Mouse (Mus musculus): ENCODE data around the gene Hrh3. TPM values are rescaled to one million over a fixed set of nuclear protein-coding genes. Genes with fewer than 3 reads are reported as not detected.

The Hrh3 gene
- polyA plus RNA-seq, 1 experiment from 2014 or later = not detected

DNA sequence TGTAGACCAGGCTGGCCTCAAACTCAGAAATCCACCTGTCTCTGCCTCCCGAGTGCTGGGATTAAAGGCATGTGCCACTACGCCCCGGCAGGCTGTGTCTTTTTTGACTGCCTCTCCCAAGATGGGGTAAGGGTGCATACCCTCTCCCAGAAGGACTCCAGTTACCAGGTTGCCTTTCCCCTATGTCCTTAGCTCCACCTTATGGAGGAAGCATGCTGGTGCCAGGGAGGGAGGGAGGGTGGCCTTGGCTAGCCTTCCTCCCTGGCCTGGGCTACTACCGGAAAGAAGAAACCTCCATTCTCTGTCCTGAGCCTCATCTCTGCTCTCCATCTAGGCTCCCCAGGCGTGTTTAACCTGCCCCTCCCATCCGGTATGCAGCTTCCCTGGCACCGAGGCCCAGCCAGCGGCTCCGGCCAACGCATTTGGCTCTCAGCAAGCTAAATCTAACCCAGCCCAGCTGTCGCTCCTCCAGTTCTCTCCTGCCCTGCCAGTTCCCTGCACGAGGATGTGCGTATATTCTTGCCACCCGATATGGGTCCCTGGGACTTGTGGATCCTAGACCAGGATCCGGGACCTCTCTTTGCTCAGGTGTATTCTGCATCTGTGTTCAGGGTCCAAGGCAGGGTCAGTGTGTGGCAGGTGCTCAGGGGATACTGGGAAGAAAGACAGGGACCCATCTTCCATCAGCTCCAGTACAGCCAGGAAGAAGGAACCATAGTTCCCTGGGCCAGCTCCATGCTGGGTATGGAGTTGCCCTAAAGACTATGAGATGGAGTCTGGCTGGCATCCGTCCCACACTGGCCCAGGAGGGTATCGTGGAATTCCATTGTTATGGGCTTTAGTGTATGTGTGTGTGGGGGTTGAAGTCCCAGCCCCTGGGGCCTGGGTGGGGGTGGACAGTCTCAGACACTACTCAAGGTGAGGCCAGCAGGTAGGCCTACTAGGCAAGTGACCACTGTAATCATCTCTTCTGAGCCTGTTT is 9.9 kb upstream of the Hrh3 start:
- WGBS = 58% methylated on average over 17 of the region's 17 CpGs

DNA sequence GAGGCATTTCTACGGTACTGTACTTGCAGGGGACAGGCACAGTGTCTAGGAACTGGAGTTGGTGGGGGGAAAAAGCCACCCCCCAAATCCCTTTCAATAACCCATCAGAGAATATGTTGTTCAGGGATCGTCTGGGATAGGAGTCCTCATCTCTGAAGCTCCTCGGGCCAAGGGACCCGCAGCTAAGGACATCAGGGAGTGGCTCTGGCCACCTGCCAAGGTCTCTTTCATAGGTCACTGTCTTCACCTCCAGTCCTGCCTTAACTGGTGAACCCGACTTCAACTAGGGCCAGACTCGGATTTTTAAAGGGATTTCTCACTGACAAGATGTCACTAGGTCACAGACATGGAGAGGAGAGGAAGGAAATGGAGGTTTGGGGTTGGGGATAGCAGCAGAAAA is 4.0 kb upstream of the Hrh3 start:
- Histone ChIP-seq H3K27ac (ENCODE audit: low read depth, low read length) (no peak overlapping the region), H3K4me3 (ENCODE audit: low read depth, low read length) (no peak overlapping the region), H3K9me3 (ENCODE audit: control insufficient read depth) (no peaks in the 10 kb centered on the region), H3K36me3 (ENCODE audit: control insufficient read depth, insufficient read depth) (no peaks in the 10 kb centered on the region), H3K27me3 (replicated peaks; ENCODE audit: control insufficient read depth, insufficient read depth, low read length) (peaks cover 25% of the 10 kb centered on the region), H3K4me2 (replicated peaks; ENCODE audit: low read depth) (no peak overlapping the region), H3K9ac (ENCODE audit: low read depth, low read length) (no peak overlapping the region), H3K4me1 (replicated peaks; ENCODE audit: control insufficient read depth, insufficient read depth, low read length) (no peaks in the 10 kb centered on the region)
- TF ChIP-seq CTCF (IDR thresholded peaks at IDR 0.05; ENCODE audit: low read depth) = no peak
- 52% methylated on average over 6 of the region's 6 CpGs for WGBS
- no peak for ATAC-seq

More for the DNA sequence above, 9.9 kb upstream of the Hrh3 start:
- Histone ChIP-seq H3K27me3 (replicated peaks; ENCODE audit: control insufficient read depth, insufficient read depth, low read length) (no peaks in the 10 kb centered on the region; the same call in 1 of the 2 replicates), H3K4me2 (replicated peaks; ENCODE audit: low read depth) (no peak overlapping the region), H3K9ac (ENCODE audit: low read depth, low read length) (no peak overlapping the region), H3K9me3 (ENCODE audit: control insufficient read depth) (no peaks in the 10 kb centered on the region), H3K27ac (ENCODE audit: low read depth, low read length) (no peak overlapping the region), H3K36me3 (ENCODE audit: control insufficient read depth, insufficient read depth) (no peaks in the 10 kb centered on the region), H3K4me1 (replicated peaks; ENCODE audit: control insufficient read depth, insufficient read depth, low read length) (peaks cover 13% of the 10 kb centered on the region; the same call in 1 of the 2 replicates), H3K4me3 (ENCODE audit: low read depth, low read length) (no peak overlapping the region)
- TF ChIP-seq CTCF (IDR thresholded peaks at IDR 0.05; ENCODE audit: low read depth) = peak; percentile 37
- ATAC-seq = no peak

DNA sequence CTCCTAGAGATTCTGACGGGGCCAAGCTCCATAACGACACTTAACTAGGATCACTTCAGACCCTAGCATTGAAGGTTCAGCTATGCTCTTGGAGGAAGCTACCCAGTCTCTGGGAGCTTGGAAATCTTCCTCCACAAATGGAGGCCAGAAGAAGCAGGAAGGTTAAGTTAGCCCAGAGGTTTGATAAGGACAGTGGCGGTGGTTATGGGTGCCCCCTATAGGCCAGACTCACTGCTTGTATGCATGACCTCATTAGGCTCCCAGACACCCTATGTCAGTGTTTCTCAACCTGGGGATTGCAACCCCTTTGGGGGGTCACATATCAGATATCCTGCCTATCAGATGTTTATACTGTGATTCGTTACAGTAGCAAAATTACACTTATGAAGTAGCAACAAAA is 2.8 kb upstream of the Hrh3 start:
- no peak for ATAC-seq
- TF ChIP-seq CTCF (IDR thresholded peaks at IDR 0.05; ENCODE audit: low read depth) = peak; percentile 59
- WGBS = 60% methylated on average over 4 of the region's 4 CpGs
- Histone ChIP-seq H3K4me3 (ENCODE audit: low read depth, low read length) (no peak overlapping the region), H3K36me3 (ENCODE audit: control insufficient read depth, insufficient read depth) (no peaks in the 10 kb centered on the region), H3K27ac (ENCODE audit: low read depth, low read length) (no peak overlapping the region), H3K27me3 (replicated peaks; ENCODE audit: control insufficient read depth, insufficient read depth, low read length) (peaks cover 37% of the 10 kb centered on the region), H3K4me2 (replicated peaks; ENCODE audit: low read depth) (no peak overlapping the region), H3K9me3 (ENCODE audit: control insufficient read depth) (no peaks in the 10 kb centered on the region), H3K9ac (ENCODE audit: low read depth, low read length) (no peak overlapping the region), H3K4me1 (replicated peaks; ENCODE audit: control insufficient read depth, insufficient read depth, low read length) (no peaks in the 10 kb centered on the region)

DNA sequence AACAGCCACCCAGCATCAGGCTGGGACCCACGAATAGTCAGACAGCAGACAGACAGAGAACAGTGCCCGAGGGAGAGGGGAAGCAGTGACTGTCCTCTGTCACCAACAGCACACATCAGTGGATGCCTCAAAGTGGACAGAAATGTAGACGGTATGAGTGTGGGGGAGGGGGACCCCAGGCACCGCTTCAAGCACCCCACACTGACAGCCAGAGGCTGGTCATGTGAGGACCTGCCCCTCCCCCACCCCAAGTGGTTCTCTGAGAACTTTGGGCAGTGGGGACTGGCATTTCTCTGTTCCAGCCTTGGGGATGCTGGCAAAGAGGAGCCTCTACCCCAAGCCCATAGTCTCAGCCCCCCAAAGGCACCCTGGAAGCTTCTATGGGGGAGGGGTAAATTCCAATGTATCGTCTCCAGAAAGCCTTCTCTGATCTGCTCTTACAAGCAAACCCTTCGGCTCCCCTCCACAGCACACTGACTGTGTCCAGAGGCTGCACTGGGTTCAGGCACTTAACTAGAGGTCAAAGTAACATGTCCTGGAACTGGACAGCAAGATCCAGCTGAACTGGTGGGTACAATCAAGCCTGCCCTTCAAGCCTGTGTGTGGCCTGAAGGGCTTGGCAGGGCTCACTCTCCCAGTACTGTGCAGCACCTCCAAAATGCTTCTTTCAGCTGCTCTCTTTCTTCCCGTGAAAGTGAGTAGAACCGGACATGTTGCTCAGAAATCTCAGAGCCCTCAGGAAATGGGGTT is 1.3 kb upstream of the Hrh3 start:
- H3K4me1 ChIP-seq (replicated peaks; ENCODE audit: control insufficient read depth, insufficient read depth, low read length) = no peaks in the 10 kb centered on the region
- H3K27me3 ChIP-seq (replicated peaks; ENCODE audit: control insufficient read depth, insufficient read depth, low read length) = peaks cover 50% of the 10 kb centered on the region
- no peaks in the 10 kb centered on the region for H3K36me3 ChIP-seq (ENCODE audit: control insufficient read depth, insufficient read depth)
- H3K4me2 ChIP-seq (replicated peaks; ENCODE audit: low read depth) = no peak overlapping the region
- no peaks in the 10 kb centered on the region for H3K9me3 ChIP-seq (ENCODE audit: control insufficient read depth)
- H3K27ac ChIP-seq (ENCODE audit: low read depth, low read length) = no peak overlapping the region
- H3K9ac ChIP-seq (ENCODE audit: low read depth, low read length) = no peak overlapping the region
- H3K4me3 ChIP-seq (ENCODE audit: low read depth, low read length) = no peak overlapping the region
- ATAC-seq = no peak
- TF ChIP-seq CTCF (IDR thresholded peaks at IDR 0.05; ENCODE audit: low read depth) = no peak
- WGBS = 42% methylated on average over 8 of the region's 8 CpGs

DNA sequence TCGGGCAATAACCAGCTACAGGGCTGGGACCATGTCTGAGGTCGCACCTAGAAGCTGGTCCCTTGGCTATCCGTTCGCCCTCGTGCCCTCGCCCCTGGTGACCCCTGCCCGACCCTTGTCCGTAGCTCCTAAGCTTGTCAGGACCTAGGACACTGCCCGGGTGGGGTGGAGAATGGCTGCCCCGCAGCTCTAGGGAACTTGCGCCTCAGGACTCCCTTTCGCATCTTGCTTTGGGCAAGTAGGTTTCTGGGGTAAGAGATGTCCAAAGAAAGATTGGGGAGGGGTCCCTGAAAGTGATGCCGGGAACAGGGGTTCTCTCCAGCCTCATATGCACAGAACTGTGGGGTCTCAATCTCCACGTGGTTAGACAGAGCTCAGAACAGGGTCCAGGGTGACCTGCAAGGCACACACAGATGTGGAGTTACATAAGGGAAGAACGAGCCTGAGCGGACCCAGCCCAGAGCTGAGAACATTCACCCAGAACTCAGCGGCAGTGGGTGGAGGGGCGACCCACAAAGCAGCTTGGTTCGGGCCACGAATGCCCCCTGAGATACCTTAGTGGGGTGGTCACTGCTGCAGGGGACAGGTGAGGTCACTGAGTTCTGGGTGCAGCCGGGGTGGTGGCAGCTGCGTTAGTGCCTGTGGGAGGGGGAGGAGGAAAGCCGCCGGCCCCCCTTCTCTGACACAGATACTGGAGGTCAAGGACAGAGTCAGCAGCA is 530 bp upstream of the Hrh3 start:
- Histone ChIP-seq H3K27me3 (replicated peaks; ENCODE audit: control insufficient read depth, insufficient read depth, low read length) (peaks cover 58% of the 10 kb centered on the region), H3K36me3 (ENCODE audit: control insufficient read depth, insufficient read depth) (no peaks in the 10 kb centered on the region), H3K9ac (ENCODE audit: low read depth, low read length) (no peak overlapping the region), H3K4me2 (replicated peaks; ENCODE audit: low read depth) (peak overlapping the region; percentile 96), H3K27ac (ENCODE audit: low read depth, low read length) (no peak overlapping the region), H3K9me3 (ENCODE audit: control insufficient read depth) (no peaks in the 10 kb centered on the region), H3K4me1 (replicated peaks; ENCODE audit: control insufficient read depth, insufficient read depth, low read length) (no peaks in the 10 kb centered on the region), H3K4me3 (ENCODE audit: low read depth, low read length) (peak overlapping the region; percentile 50)
- 13% methylated on average over 24 of the region's 24 CpGs for WGBS
- no peak for ATAC-seq
- no peak for TF ChIP-seq CTCF (IDR thresholded peaks at IDR 0.05; ENCODE audit: low read depth)
